Mouse (Mus musculus) intestine, embryonic 15.5 days (tissue): Measurements from ENCODE around the gene Itga3. TPM values are rescaled to one million over a fixed set of nuclear protein-coding genes. Genes with fewer than 3 reads are reported as not detected.

ENCODE experiments used
- ATAC-seq: fragments of 200-750 bp; cut with Nextera tagmentation; 2 replicates; pipeline ENCODE4 v1.8.0; 2017; ENCODE audit warnings: moderate TSS enrichment, moderate library complexity
- H3K27ac ChIP-seq: fragments of 300-500 bp; sonication (generic); 2 replicates; pipeline ENCODE4 v1.5.1; 2015; ENCODE audit warnings: mild to moderate bottlenecking, inconsistent platforms
- H3K27me3 ChIP-seq: fragments of 300-500 bp; sonication (generic); replicated peaks from 2 replicates; pipeline ENCODE4 v1.6.1; 2015; ENCODE audit warnings: inconsistent platforms
- H3K36me3 ChIP-seq: fragments of 300-500 bp; sonication (generic); 2 replicates; pipeline ENCODE4 v1.6.1; 2015; ENCODE audit warnings: inconsistent platforms
- H3K4me1 ChIP-seq: fragments of 300-500 bp; sonication (generic); replicated peaks from 2 replicates; pipeline ENCODE4 v1.6.1; 2015; ENCODE audit warnings: inconsistent platforms
- H3K4me2 ChIP-seq: fragments of 300-500 bp; sonication (generic); replicated peaks from 2 replicates; pipeline ENCODE4 v1.6.1; 2015; ENCODE audit warnings: mild to moderate bottlenecking, inconsistent platforms
- H3K4me3 ChIP-seq: fragments of 300-500 bp; sonication (generic); replicated peaks from 2 replicates; pipeline ENCODE4 v1.5.1; 2015; ENCODE audit warnings: inconsistent platforms
- H3K9ac ChIP-seq: fragments of 300-500 bp; sonication (generic); 2 replicates; pipeline ENCODE4 v1.6.1; 2015; ENCODE audit warnings: inconsistent platforms
- H3K9me3 ChIP-seq: fragments of 300-500 bp; sonication (generic); 2 replicates; pipeline ENCODE4 v1.6.1; 2016; ENCODE audit warnings: inconsistent platforms
- WGBS: fragments of 180-500 bp; shearing (Covaris S2); methylation state at CpG from one replicate; pipeline ENCODE4 v1.1.7; 2015; 5-methylcytosine and 5-hydroxymethylcytosine counted together
- polyA plus RNA-seq: library from polyadenylated mRNA; unstranded; fragments of >200 nt; fragmentation: Nextera tagmentation; extraction: Ambion mirVana; gene quantifications from 2 replicates; pipeline ENCODE4 v1.2.1, GENCODE M21; 2015

Gene Itga3
- polyA plus RNA-seq, 1 experiment from 2014 or later: 32.8 TPM

DNA sequence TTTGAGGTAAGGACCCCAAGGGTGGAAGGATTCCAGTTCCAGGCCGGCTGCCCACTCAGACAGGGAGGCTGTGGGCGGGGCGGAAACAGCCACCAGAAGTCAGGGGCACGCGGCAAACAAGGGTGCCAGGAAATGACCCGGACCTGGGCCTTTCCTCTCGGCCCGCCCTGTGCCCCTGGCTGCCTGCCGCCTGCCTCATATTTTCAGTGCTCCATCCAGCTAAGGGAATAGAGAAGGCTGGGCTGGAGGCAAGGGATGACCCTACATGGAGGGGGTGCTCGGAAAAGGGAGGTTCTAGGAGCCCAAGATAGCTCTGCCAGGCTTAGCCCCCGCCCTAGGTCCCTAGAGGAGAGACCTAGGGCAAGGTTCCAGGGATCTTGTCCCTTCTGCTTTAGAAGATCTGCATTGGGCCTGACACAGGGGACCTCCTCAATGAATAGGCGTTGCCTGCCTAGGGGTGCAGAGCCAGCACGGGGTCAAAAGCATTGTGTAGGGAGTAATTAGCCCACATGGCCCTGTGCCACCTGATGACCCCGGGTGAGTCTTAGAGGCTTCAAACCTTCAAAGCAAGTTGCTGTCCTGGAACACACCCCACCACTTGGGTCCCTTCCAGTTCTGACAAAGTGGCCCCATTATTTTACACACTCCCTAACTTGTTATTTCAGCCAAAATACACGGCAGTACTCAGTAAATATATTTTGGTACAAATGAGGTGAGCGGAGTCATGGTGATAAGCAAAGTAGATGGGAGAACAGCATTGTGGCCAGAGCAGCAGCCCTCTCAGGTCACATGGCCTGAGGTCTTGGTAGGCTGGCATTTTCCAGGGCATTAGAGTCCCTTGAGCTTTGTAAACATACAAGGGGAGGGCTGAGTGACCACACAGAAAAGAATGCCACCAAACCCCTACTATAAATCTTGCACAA is 12.5 kb upstream of the Itga3 start:
- Histone ChIP-seq H3K9me3 (no peaks in the 10 kb centered on the region), H3K27me3 (no peaks in the 10 kb centered on the region), H3K36me3 (no peaks in the 10 kb centered on the region), H3K4me3 (no peak overlapping the region), H3K4me1 (peaks cover 35% of the 10 kb centered on the region), H3K9ac (no peak overlapping the region), H3K4me2 (no peak overlapping the region; the same call in 1 of the 2 replicates), H3K27ac (peak overlapping the region; percentile 77)
- no peak for ATAC-seq
- WGBS: 66% methylated on average over 16 of the region's 16 CpGs

- Histone ChIP-seq H3K4me1 (peaks cover 35% of the 10 kb centered on the region), H3K9me3 (no peaks in the 10 kb centered on the region), H3K4me3 (no peak overlapping the region), H3K27me3 (no peaks in the 10 kb centered on the region), H3K36me3 (no peaks in the 10 kb centered on the region), H3K4me2 (no peak overlapping the region), H3K27ac (peak overlapping the region; percentile 77), H3K9ac (no peak overlapping the region)
- WGBS: 51% methylated on average over 7 of the region's 7 CpGs
- no peak for ATAC-seq
Measured at GRCm38 (mm10) chr11:95088286-95088685, 11.7 kb upstream of the Itga3 start.

DNA sequence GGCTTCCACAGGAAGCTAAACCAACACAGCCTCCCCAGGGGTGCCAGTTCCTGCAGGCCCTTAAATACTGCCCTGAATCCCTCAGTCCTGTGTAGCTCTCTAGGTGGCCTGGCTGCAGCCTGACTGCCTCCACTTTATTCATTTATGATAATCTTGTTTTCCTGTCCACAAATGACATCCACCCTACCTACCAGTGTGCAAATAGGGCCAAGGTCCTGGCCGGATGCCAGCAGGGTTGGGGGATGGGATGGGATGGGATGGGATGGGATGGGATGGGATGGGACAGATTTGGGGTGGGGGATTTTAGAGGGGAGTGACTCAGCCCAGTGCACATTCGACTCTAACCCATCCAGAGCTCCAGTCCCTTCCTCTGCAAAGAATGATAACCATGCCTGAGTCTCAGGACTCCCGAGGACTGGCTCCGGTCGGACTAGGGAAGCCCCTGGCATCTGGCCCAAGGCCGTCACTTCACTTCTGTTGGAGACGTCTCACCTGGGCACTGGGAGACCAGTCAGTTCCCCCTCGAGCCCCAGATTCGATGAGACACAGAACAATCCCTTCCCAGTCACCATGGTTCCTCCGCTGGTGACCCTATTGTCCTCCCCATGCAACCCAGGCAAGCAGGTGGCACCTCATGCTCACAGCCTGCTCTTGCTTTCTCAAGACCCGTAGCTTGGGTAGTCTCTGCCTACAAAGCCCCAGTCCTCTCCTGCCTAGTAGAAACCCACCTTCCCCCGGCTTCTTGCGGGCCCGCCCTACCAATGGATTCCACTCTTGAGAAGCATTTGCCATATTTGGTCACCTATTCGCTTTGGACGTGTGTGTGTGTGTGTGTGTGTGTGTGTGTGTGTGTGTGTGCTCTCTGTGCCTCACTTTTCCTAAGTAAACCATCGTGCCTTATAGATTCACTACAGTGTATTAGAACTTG is 11.0 kb upstream of the Itga3 start:
- 0 out of 2 replicates have a peak, but pooled peaks have one; percentile 53 for ATAC-seq

GRCm38 (mm10) chr11:95086229-95086628 is 9.6 kb upstream of the Itga3 start:
- no peak overlapping the region for H3K27ac ChIP-seq
- no peak overlapping the region for H3K4me2 ChIP-seq
- H3K9me3 ChIP-seq: no peaks in the 10 kb centered on the region
- no peaks in the 10 kb centered on the region for H3K27me3 ChIP-seq
- ATAC-seq: no peak
- 54% methylated on average over 5 of the region's 5 CpGs for whole genome bisulfite sequencing
- H3K36me3 ChIP-seq: no peaks in the 10 kb centered on the region
- H3K9ac ChIP-seq: no peak overlapping the region
- H3K4me1 ChIP-seq: peaks cover 35% of the 10 kb centered on the region
- no peak overlapping the region for H3K4me3 ChIP-seq

More for the DNA sequence above, 11.0 kb upstream of the Itga3 start:
- Histone ChIP-seq H3K4me3 (no peak overlapping the region), H3K27ac (peak overlapping the region; percentile 63), H3K27me3 (no peaks in the 10 kb centered on the region), H3K9ac (no peak overlapping the region), H3K4me1 (peaks cover 35% of the 10 kb centered on the region), H3K36me3 (no peaks in the 10 kb centered on the region), H3K9me3 (no peaks in the 10 kb centered on the region), H3K4me2 (no peak overlapping the region)
- WGBS: 44% methylated on average over 17 of the region's 17 CpGs

- no peaks in the 10 kb centered on the region for H3K27me3 ChIP-seq
- ATAC-seq: no peak
- WGBS: 16% methylated on average over 5 of the region's 5 CpGs
- no peaks in the 10 kb centered on the region for H3K36me3 ChIP-seq
- H3K9me3 ChIP-seq: no peaks in the 10 kb centered on the region
- peaks cover 35% of the 10 kb centered on the region for H3K4me1 ChIP-seq
- no peak overlapping the region for H3K4me2 ChIP-seq
- no peak overlapping the region for H3K9ac ChIP-seq
- no peak overlapping the region for H3K4me3 ChIP-seq
- no peak overlapping the region for H3K27ac ChIP-seq
Measured at GRCm38 (mm10) chr11:95085710-95086109, 9.1 kb upstream of the Itga3 start.

DNA sequence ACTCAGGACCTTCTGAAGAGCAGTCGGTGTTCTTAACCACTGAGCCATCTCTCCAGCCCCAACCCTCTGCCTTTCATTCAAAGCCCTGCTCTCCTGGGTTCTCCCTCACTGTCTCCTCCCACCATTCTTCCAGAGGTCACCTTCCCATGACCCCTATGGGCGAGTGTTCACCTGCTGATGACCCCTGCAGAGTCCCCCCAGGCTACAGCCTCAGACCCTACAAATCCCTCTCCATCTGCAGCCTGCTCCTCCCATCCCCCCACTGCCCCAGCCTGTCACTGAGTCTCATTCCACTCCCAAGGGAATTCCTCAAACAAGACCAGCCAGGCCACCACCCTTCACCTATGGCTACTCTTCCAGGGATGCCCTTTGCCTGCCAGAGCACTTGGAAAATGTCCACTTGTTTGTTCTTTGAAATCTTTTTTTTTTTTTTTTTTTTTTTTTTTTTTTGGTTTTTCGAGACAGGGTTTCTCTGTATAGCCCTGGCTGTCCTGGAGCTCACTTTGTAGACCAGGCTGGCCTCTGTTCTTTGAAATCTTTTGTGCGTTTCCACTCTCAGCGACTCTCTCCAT is 8.3 kb upstream of the Itga3 start:
- Histone ChIP-seq H3K27me3 (no peaks in the 10 kb centered on the region), H3K27ac (no peak overlapping the region), H3K4me1 (peaks cover 35% of the 10 kb centered on the region), H3K9me3 (no peaks in the 10 kb centered on the region), H3K36me3 (no peaks in the 10 kb centered on the region), H3K9ac (no peak overlapping the region), H3K4me2 (no peak overlapping the region), H3K4me3 (no peak overlapping the region)
- ATAC-seq: no peak
- WGBS: 50% methylated on average over 5 of the region's 5 CpGs

DNA sequence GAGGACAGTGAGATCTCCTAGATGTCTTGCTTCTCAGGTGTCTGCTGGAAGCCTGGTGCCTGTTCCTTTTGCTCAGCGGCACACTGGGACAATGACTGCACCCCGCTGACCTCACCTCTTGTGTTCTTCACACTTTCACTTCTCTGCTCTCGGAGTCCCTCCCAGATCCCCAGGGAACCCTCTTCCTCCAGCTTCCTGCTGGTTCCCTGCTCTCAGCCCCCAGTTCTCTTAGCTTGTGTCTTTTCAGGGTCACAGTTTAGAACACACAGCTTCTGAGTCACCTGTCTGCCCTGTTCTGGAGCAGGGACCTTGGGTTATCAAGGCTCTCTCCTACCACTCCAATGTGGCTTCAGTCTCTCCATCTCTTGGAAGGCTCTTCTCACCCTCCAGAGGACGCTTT is 7.6 kb upstream of the Itga3 start:
- H3K36me3 ChIP-seq: no peaks in the 10 kb centered on the region
- no peak overlapping the region for H3K9ac ChIP-seq
- no peak overlapping the region for H3K4me3 ChIP-seq
- no peak overlapping the region for H3K4me2 ChIP-seq
- no peaks in the 10 kb centered on the region for H3K9me3 ChIP-seq
- H3K4me1 ChIP-seq: peaks cover 40% of the 10 kb centered on the region
- ATAC-seq: no peak
- no peaks in the 10 kb centered on the region for H3K27me3 ChIP-seq
- 41% methylated on average over 4 of the region's 4 CpGs for WGBS
- H3K27ac ChIP-seq: no peak overlapping the region

DNA sequence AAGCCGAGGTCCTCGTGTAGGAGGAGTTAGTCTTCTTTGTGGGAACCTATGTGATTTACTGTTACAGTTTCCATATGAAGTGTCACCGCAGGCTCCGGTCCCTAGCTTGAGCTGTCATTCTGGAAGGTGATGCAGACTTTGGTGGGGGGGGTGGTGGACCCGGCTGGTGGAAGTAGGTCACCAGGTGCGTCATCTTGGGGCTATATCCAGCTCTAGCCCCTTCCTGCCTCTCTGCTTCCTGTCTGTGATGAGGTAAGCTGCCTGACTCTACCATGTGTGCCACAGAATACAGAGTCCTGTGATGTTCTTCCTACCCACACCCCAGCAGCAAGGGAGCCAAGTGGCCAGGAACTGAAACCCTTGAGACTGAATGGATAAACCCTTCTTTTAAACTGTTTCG is 6.3 kb upstream of the Itga3 start:
- ATAC-seq: no peak
- no peaks in the 10 kb centered on the region for H3K9me3 ChIP-seq
- H3K4me2 ChIP-seq: no peak overlapping the region
- no peak overlapping the region for H3K27ac ChIP-seq
- H3K36me3 ChIP-seq: no peaks in the 10 kb centered on the region
- no peak overlapping the region for H3K9ac ChIP-seq
- no peak overlapping the region for H3K4me3 ChIP-seq
- WGBS: 94% methylated on average over 7 of the region's 7 CpGs
- peaks cover 33% of the 10 kb centered on the region for H3K4me1 ChIP-seq
- H3K27me3 ChIP-seq: no peaks in the 10 kb centered on the region

DNA sequence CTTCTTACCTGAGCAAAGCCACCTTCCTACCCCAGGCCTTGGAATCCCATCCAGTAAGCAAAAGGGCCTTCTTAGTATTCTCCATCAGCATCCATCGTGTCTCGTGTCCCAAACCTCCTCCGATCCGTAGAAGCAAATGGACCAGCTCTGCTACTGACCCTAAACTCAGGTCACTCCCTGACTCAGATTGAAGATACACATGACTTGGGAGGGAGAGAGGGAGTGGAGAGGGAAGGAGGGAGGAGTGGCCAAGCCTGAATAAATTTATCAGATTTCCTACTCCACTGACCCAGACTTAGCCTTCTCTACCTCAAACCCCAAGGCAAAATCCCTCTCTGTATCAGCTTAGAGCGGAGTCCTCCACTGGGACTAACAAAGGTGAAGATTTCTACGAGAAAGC is 4.2 kb upstream of the Itga3 start:
- Histone ChIP-seq H3K36me3 (no peaks in the 10 kb centered on the region), H3K9ac (no peak overlapping the region), H3K4me3 (no peak overlapping the region), H3K9me3 (no peaks in the 10 kb centered on the region), H3K27ac (no peak overlapping the region), H3K4me1 (peaks cover 31% of the 10 kb centered on the region), H3K27me3 (no peaks in the 10 kb centered on the region), H3K4me2 (no peak overlapping the region)
- ATAC-seq: no peak
- WGBS: 75% methylated on average over 6 of the region's 6 CpGs

DNA sequence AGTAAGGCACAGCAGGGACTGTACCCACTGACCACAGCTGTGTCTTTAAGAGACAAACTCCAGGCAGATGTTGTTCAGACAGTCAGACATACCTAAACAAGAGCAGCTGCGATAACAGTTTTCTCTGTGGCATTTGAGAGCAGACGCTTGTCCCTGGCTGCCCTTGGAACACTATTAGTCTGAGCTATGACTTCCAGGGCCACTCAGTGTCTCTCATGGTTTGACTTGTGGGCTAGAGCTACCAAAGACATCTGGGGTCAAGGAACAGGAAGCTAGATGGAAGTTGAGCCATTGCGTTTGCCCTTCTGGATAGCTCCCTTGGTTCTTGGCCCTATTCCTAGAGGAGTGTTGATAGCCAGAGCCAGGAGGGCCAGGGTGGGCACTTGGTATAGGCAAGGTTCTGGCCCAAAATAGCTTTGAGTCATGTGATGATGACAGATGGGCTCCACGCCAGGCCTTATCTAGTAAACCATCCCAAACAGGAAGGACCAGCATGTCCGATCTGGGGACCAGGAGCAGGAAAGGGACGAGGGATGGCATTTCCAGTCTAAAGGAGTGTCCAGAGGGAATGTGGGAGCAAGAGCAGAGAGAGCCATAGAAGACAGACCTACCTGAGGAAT is 2.8 kb upstream of the Itga3 start:
- WGBS: 56% methylated on average over 6 of the region's 6 CpGs
- no peak overlapping the region for H3K27ac ChIP-seq

DNA sequence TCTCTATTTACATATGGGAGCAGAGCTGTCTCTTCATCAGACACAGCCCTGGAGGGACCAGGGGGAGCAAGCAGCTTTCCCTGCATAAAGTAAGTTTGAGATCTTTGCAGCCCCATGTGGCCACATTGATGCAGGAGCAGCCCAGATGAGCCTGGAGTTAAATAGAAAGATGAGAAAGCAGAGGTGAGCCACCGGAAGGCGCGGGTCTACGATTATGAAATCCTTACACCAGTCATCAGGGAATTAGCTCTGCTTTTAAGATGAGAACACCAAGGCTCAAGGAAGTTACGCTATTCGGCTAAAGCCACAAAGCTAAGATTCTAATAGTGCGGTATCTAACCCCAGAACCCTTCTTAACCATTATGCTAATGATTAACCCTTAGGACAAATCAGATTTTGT is 1.4 kb upstream of the Itga3 start:
- Histone ChIP-seq H3K9me3 (no peaks in the 10 kb centered on the region), H3K36me3 (no peaks in the 10 kb centered on the region), H3K4me3 (no peak overlapping the region), H3K4me2 (peak overlapping the region; percentile 90), H3K27me3 (no peaks in the 10 kb centered on the region), H3K4me1 (peaks cover 45% of the 10 kb centered on the region), H3K9ac (no peak overlapping the region), H3K27ac (peak overlapping the region; percentile 37; the same call in 1 of the 2 replicates)
- 39% methylated on average over 7 of the region's 7 CpGs for WGBS
- ATAC-seq: no peak

More for the DNA sequence above, 2.8 kb upstream of the Itga3 start:
- no peak for ATAC-seq
- no peak overlapping the region for H3K4me3 ChIP-seq
- H3K27me3 ChIP-seq: no peaks in the 10 kb centered on the region
- peaks cover 35% of the 10 kb centered on the region for H3K4me1 ChIP-seq
- no peaks in the 10 kb centered on the region for H3K9me3 ChIP-seq
- no peak overlapping the region for H3K4me2 ChIP-seq
- H3K9ac ChIP-seq: no peak overlapping the region
- no peaks in the 10 kb centered on the region for H3K36me3 ChIP-seq
